Mouse (Mus musculus) heart, postnatal 0 days (tissue): ENCODE measurements around the gene Zbtb46. TPM values are rescaled to one million over a fixed set of nuclear protein-coding genes. Genes with fewer than 3 reads are reported as not detected.

ENCODE experiments used
- ATAC-seq: fragments of 200-750 bp; cut with Nextera tagmentation; 2 replicates; pipeline ENCODE4 v1.8.0; 2017; ENCODE audit warnings: low read depth, moderate number of reproducible peaks, moderate library complexity; ENCODE audit not compliant: insufficient read depth
- DNase-seq: peaks from one replicate; pipeline ENCODE4 v3.0.0-alpha.2; 2016; ENCODE audit warnings: low spot score
- H3K27ac ChIP-seq: fragments of 300-500 bp; sonication (generic); 2 replicates; pipeline ENCODE4 v1.5.1; 2014; ENCODE audit warnings: low read depth, mild to moderate bottlenecking
- H3K27me3 ChIP-seq: fragments of 300-500 bp; sonication (generic); 2 replicates; pipeline ENCODE4 v1.6.1; 2014; ENCODE audit warnings: low read length, mixed read lengths; ENCODE audit not compliant: control insufficient read depth, insufficient read depth
- H3K36me3 ChIP-seq: fragments of 300-500 bp; sonication (generic); replicated peaks from 2 replicates; pipeline ENCODE4 v1.6.1; 2014; ENCODE audit warnings: low read length, mixed read lengths; ENCODE audit not compliant: control insufficient read depth, insufficient read depth
- H3K4me1 ChIP-seq: fragments of 300-500 bp; sonication (generic); 2 replicates; pipeline ENCODE4 v1.6.1; 2014; ENCODE audit warnings: antibody characterized with exemption; ENCODE audit not compliant: control insufficient read depth, insufficient read depth
- H3K4me2 ChIP-seq: fragments of 300-500 bp; sonication (generic); 2 replicates; pipeline ENCODE4 v1.6.1; 2014; ENCODE audit warnings: low read depth, mild to moderate bottlenecking, low read length, moderate library complexity
- H3K4me3 ChIP-seq: fragments of 300-500 bp; sonication (generic); 2 replicates; pipeline ENCODE4 v1.5.1; 2014; ENCODE audit warnings: low read depth, low read length
- H3K9ac ChIP-seq: fragments of 300-500 bp; sonication (generic); replicated peaks from 2 replicates; pipeline ENCODE4 v1.6.1; 2014; ENCODE audit warnings: low read depth, low read length, mixed read lengths
- H3K9me3 ChIP-seq: fragments of 300-500 bp; sonication (generic); replicated peaks from 2 replicates; pipeline ENCODE4 v1.6.1; 2016; ENCODE audit warnings: low read length; ENCODE audit not compliant: control insufficient read depth
- CTCF ChIP-seq: IDR thresholded peaks from 2 replicates; pipeline ENCODE4 v1.5.1; 2016; ENCODE audit warnings: antibody characterized with exemption, control low read depth, low read depth
- EP300 ChIP-seq: IDR thresholded peaks from 2 replicates; pipeline ENCODE4 v1.6.1; 2016; ENCODE audit warnings: antibody characterized with exemption, low read depth
- WGBS: fragments of 180-500 bp; shearing (Covaris S2); extraction: QIAGEN DNeasy Blood & Tissue Kit; methylation state at CpG from one replicate; pipeline ENCODE4 v1.1.7; 2014; 5-methylcytosine and 5-hydroxymethylcytosine counted together
- polyA plus RNA-seq: library from polyadenylated mRNA; unstranded; fragments of >200 nt; fragmentation: Nextera tagmentation; extraction: Ambion mirVana; gene quantifications from 2 replicates; pipeline ENCODE4 v1.2.1, GENCODE M21; 2015
- total RNA-seq: library from RNA; depleted of rRNA; stranded (reverse); fragments of >200 nt; gene quantifications from 2 replicates; pipeline ENCODE4 v1.2.3, GENCODE M21; 2014; ENCODE audit warnings: low replicate concordance

Zbtb46 gene
- total and polyA plus RNA-seq, 2 experiments from 2014 or later, result 7.5 to 18.4 TPM

DNA sequence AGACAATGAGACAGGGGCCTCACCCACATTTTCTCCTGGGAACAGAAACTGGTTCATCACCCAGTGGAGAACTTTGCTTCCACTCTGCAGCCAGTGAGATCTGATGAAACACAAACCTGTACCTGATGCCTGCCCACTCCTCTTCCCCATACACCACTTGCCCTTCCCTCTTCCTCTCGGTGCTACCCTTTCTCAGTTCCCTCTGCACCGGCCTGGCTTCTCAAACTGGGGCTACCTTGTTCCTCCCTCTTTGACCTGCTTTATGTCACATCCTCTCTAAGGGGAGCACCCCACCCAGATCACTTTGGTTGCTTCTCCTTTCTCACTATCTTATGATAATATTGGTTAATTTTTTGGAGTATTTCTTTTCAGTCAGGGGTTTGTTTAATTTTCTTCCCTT lies 23.0 kb downstream of the Zbtb46 start:
- DNase-seq, result no peak
- no peak for ATAC-seq
- 84% methylated on average over 2 of the region's 2 CpGs for WGBS
- no peak overlapping the region for H3K9ac ChIP-seq
- H3K27me3 ChIP-seq, result no peaks in the 10 kb centered on the region
- H3K4me1 ChIP-seq, result no peaks in the 10 kb centered on the region
- no peaks in the 10 kb centered on the region for H3K36me3 ChIP-seq
- no peak for TF ChIP-seq EP300
- TF ChIP-seq CTCF, result no peak
- no peak overlapping the region for H3K4me2 ChIP-seq
- H3K4me3 ChIP-seq, result no peak overlapping the region
- H3K9me3 ChIP-seq, result no peaks in the 10 kb centered on the region
- H3K27ac ChIP-seq, result no peak overlapping the region

DNA sequence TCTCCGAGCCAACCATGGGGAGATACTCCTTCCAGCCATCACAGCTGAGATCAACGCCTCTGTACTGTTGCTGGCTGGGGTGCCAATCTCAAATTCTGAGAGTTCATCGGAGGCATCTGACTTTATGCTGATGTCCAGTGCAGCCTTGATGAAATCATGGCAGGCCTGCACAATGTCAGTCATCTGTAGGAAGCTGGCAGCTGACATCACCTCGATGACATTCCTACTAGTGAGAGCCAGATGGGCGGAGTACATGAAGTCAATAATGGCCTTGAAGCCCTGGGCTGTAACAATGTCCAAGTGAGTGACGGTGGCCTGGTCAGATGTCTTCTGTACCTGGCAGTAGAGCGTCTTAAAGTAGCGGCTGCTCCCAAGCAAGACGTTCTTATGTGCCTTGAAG lies 35.4 kb downstream of the Zbtb46 start:
- no peak overlapping the region for H3K4me3 ChIP-seq
- DNase-seq (no peak), ATAC-seq (peak; percentile 60)
- 40% methylated on average over 9 of the region's 9 CpGs for WGBS
- no peaks in the 10 kb centered on the region for H3K9me3 ChIP-seq
- H3K27ac ChIP-seq, result no peak overlapping the region
- TF ChIP-seq CTCF (no peak), EP300 (no peak)
- peaks cover 24% of the 10 kb centered on the region; the same call in 1 of the 2 replicates for H3K4me1 ChIP-seq
- no peaks in the 10 kb centered on the region for H3K27me3 ChIP-seq
- peaks cover 16% of the 10 kb centered on the region for H3K36me3 ChIP-seq
- H3K4me2 ChIP-seq, result no peak overlapping the region
- no peak overlapping the region for H3K9ac ChIP-seq

DNA sequence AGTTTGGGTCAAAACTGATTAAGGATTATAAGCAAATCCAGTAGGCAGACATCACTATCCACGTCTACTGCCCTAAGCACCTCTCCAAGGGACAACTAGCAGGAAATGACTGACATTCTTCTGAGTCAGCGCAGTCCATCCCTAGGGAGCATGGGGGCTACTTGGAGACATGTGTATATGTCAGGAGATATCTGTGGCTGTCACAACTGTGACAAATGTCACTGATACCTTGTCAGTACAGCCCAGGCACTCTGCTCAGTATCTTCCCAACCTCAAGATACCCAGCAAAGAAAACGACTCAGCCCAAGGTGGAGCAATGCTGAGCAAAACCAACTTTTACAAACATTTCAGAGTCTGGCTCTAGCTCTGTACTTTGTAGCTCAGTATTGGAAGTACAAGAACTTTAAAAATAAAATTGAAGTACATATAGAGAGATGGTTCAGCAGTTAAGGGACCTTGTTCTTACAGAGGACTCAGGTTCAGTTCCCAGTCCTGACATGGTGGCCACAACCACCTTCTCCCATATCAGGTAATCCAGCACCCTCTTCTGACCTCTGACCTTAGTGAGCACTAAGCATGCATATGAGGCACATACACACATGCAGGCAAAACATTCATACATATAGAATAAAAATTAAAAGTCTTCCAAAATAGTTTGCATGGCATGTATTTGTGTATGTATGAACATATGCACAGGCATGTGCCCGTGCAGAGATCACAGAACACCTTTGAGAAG lies 38.2 kb downstream of the Zbtb46 start:
- Histone ChIP-seq H3K27ac (no peak overlapping the region), H3K4me3 (no peak overlapping the region), H3K4me2 (no peak overlapping the region), H3K36me3 (peaks cover 16% of the 10 kb centered on the region), H3K4me1 (peaks cover 29% of the 10 kb centered on the region; the same call in 1 of the 2 replicates), H3K9me3 (no peaks in the 10 kb centered on the region), H3K27me3 (no peaks in the 10 kb centered on the region), H3K9ac (no peak overlapping the region)
- ATAC-seq (no peak), DNase-seq (no peak)
- 32% methylated on average over 4 of the region's 4 CpGs for WGBS
- TF ChIP-seq EP300 (no peak), CTCF (no peak)

DNA sequence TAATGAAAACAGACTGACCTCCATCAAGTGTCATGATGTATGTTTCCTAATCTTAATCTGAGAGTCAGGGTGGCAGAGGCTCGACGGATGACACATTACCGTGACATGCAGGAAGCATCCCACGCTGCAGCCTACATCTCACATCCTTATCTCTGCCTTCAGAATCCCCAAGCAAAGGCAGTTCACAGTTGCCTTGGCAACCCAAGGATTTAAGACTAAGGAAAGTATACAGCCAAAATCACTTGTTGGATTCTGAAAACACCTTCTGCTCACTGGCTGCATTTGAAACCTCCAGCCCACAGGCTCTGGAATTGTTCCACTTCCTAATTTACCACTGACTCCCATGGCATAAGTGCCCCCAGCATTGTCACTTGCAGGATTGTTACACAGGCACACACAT lies 38.8 kb downstream of the Zbtb46 start:
- no peaks in the 10 kb centered on the region for H3K9me3 ChIP-seq
- no peak for ATAC-seq
- H3K4me2 ChIP-seq, result no peak overlapping the region
- H3K4me3 ChIP-seq, result no peak overlapping the region
- H3K9ac ChIP-seq, result no peak overlapping the region
- no peak for DNase-seq
- 38% methylated on average over 4 of the region's 4 CpGs for WGBS
- H3K36me3 ChIP-seq, result peaks cover 16% of the 10 kb centered on the region
- no peak overlapping the region for H3K27ac ChIP-seq
- no peaks in the 10 kb centered on the region for H3K27me3 ChIP-seq
- peaks cover 32% of the 10 kb centered on the region; the same call in 1 of the 2 replicates for H3K4me1 ChIP-seq
- no peak for TF ChIP-seq EP300
- TF ChIP-seq CTCF, result no peak

DNA sequence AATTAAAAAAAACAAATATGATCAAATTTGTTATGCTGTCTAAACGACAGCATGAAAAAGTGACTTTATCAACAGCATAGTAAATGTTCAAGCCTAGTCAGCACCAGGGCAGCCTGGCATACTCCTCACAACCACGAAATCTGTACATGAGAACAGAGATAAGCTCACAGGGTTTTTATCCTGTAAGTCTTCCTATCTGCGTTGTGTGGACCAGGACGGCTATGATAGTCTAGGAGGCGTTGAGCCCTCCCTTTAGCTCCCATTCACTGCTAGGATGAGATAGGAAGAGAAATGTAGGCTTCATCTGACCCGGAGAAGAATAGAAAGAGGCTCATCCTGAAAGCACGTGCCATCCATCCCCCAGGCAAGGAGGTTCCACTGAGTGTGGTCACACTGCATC lies 39.9 kb downstream of the Zbtb46 start:
- Histone ChIP-seq H3K4me3 (no peak overlapping the region), H3K27me3 (no peaks in the 10 kb centered on the region), H3K9me3 (no peaks in the 10 kb centered on the region), H3K36me3 (peaks cover 16% of the 10 kb centered on the region), H3K4me2 (no peak overlapping the region), H3K27ac (no peak overlapping the region), H3K9ac (no peak overlapping the region), H3K4me1 (peaks cover 28% of the 10 kb centered on the region; the same call in 1 of the 2 replicates)
- TF ChIP-seq CTCF, result no peak
- no peak for TF ChIP-seq EP300
- ATAC-seq (no peak), DNase-seq (no peak)
- 25% methylated on average over 7 of the region's 7 CpGs for WGBS
